ENCODE assay signal across 8 mouse cellular contexts in genomic region chr10:77165963-77166717, GRCm38 (mm10). TPM values are rescaled to one million over a fixed set of nuclear protein-coding genes. Genes with fewer than 3 reads are reported as not detected.
DNase-seq lines count a peak whose midpoint lies in the region.

Gene Col18a1, minus strand, starts transcription at chr10:77166548.

- WGBS in heart, embryonic 10.5 days = under 1% methylated on average over 42 of the region's 42 CpGs

- DNase-seq in heart, embryonic 10.5 days (ENCODE audit: low spot score) = peak; percentile 89
- no peak for DNase-seq in heart, adult 18-20 months
- DNase-seq in adrenal gland, postnatal 25 days = peak; percentile 68
- no peak for DNase-seq in gonadal fat pad, adult 2 months (ENCODE audit: low read depth)
- peak; percentile 57 to 61 for DNase-seq in kidney, adult 8-10 months
- DNase-seq in lung, postnatal 14 days = peak; percentile 42
- DNase-seq in testis, postnatal 10 days (ENCODE audit: low spot score) = peak; percentile 81
- no peak for DNase-seq in B cell, adult 2 months

- no peaks in the 10 kb centered on the region for H3K27me3 ChIP-seq in heart, embryonic 10.5 days (ENCODE audit: insufficient read depth, poor library complexity, severe bottlenecking)

- peak within 1 kb of the TSS; percentile 81 for H3K4me3 ChIP-seq in heart, embryonic 10.5 days

- H3K27ac ChIP-seq in heart, embryonic 10.5 days = peak within 1 kb of the TSS; percentile 91

- H3K4me1 ChIP-seq in heart, embryonic 10.5 days = peaks cover 55% of the 10 kb centered on the region

- H3K9me3 ChIP-seq in heart, embryonic 10.5 days = no peaks in the 10 kb centered on the region

- no peaks in the 10 kb centered on the region for H3K36me3 ChIP-seq in heart, embryonic 10.5 days

RNA-seq across cellular contexts. Expression of gene Col18a1, which starts in this region (rescaled TPM):
- 232 and 318 TPM in 2 replicates for polyA plus RNA-seq in heart, embryonic 10.5 days (2016; fragmentation: Nextera tagmentation; extraction: Ambion mirVana)
- 1 to 10 TPM; 7.9 to 8.5 TPM for total RNA-seq in heart, adult 18-20 months (2021)
- total RNA-seq in adrenal gland, postnatal 25 days (2021) = 26.1 and 29.6 TPM in 2 replicates
- 72.6 and 73.2 TPM in 2 replicates for polyA plus RNA-seq in gonadal fat pad, adult 2 months (2012; rRNA removed)

Comparison
In these comparisons a context has a peak if more than half of its experiments do, and no peak if none do; other contexts are left out.
1. DNase-seq: peak in heart, embryonic 10.5 days (single experiment), adrenal gland, postnatal 25 days (single experiment), kidney, adult 8-10 months (2 of 2), lung, postnatal 14 days (single experiment) and testis, postnatal 10 days (single experiment); none in heart, adult 18-20 months (0 of 2), gonadal fat pad, adult 2 months (single experiment) and B cell, adult 2 months (0 of 2).